Mouse (Mus musculus): Measurements from ENCODE around the gene Mtcl1. TPM values are rescaled to one million over a fixed set of nuclear protein-coding genes. Genes with fewer than 3 reads are reported as not detected.

Mtcl1 gene
- polyA plus RNA-seq, 1 experiment from 2014 or later, result 47.3 TPM

GRCm38 (mm10) chr17:66368127-66368526 is 81.4 kb downstream of the Mtcl1 start:
- no peak overlapping the region for H3K4me3 ChIP-seq (ENCODE audit: low read depth, low read length)
- DNase-seq (ENCODE audit: low spot score), result no peak
- no peak for ATAC-seq (replicated peaks; ENCODE audit: low FRiP score)
- no peak overlapping the region for H3K9ac ChIP-seq (ENCODE audit: low read length)
- 93% methylated on average over 11 of the region's 11 CpGs for WGBS
- H3K4me2 ChIP-seq (ENCODE audit: low read depth, low read length, severe bottlenecking), result no peak overlapping the region
- no peaks in the 10 kb centered on the region for H3K9me3 ChIP-seq (ENCODE audit: control insufficient read depth, low read length)
- no peak overlapping the region for H3K27ac ChIP-seq (ENCODE audit: low read depth, low read length)
- no peaks in the 10 kb centered on the region for H3K36me3 ChIP-seq (ENCODE audit: control insufficient read depth, insufficient read depth, low read length)
- H3K4me1 ChIP-seq (replicated peaks; ENCODE audit: control insufficient read depth, insufficient read depth, low read length), result no peaks in the 10 kb centered on the region
- no peaks in the 10 kb centered on the region for H3K27me3 ChIP-seq (ENCODE audit: control insufficient read depth, insufficient read depth, low read length)

GRCm38 (mm10) chr17:66365664-66366063 is 83.9 kb downstream of the Mtcl1 start:
- H3K4me1 ChIP-seq (replicated peaks; ENCODE audit: control insufficient read depth, insufficient read depth, low read length), result no peaks in the 10 kb centered on the region

DNA sequence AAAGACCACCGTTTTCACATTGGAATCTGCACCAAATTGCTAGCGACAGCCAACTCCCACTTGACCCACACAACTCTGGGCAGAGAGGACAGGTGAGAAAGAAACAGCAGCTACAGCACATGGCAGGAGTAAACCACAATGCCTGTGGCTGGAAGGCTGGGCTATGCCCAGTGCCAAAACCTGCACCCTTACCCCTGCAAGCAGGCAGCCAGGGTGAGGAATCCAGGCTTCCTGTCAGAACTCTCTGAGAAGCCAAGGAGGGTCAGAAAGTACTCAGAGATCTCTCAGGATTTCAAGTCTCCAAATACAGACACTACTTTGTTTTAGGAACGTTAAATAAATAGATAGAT is 84.3 kb downstream of the Mtcl1 start:
- Histone ChIP-seq H3K9ac (ENCODE audit: low read length) (no peak overlapping the region), H3K4me2 (ENCODE audit: low read depth, low read length, severe bottlenecking) (no peak overlapping the region), H3K9me3 (ENCODE audit: control insufficient read depth, low read length) (no peaks in the 10 kb centered on the region), H3K4me3 (ENCODE audit: low read depth, low read length) (no peak overlapping the region), H3K27me3 (ENCODE audit: control insufficient read depth, insufficient read depth, low read length) (no peaks in the 10 kb centered on the region), H3K36me3 (ENCODE audit: control insufficient read depth, insufficient read depth, low read length) (no peaks in the 10 kb centered on the region; the same call in 1 of the 2 replicates), H3K27ac (ENCODE audit: low read depth, low read length) (no peak overlapping the region), H3K4me1 (replicated peaks; ENCODE audit: control insufficient read depth, insufficient read depth, low read length) (no peaks in the 10 kb centered on the region)
- ATAC-seq (replicated peaks; ENCODE audit: low FRiP score), result no peak
- DNase-seq (ENCODE audit: low spot score), result no peak
- WGBS, result 82% methylated on average over 3 of the region's 3 CpGs

More at GRCm38 (mm10) chr17:66365664-66366063, 83.9 kb downstream of the Mtcl1 start:
- Histone ChIP-seq H3K4me2 (ENCODE audit: low read depth, low read length, severe bottlenecking) (no peak overlapping the region), H3K36me3 (ENCODE audit: control insufficient read depth, insufficient read depth, low read length) (no peaks in the 10 kb centered on the region; the same call in 1 of the 2 replicates), H3K4me3 (ENCODE audit: low read depth, low read length) (no peak overlapping the region), H3K27ac (ENCODE audit: low read depth, low read length) (no peak overlapping the region), H3K9me3 (ENCODE audit: control insufficient read depth, low read length) (no peaks in the 10 kb centered on the region), H3K27me3 (ENCODE audit: control insufficient read depth, insufficient read depth, low read length) (no peaks in the 10 kb centered on the region), H3K9ac (ENCODE audit: low read length) (no peak overlapping the region)
- DNase-seq (ENCODE audit: low spot score), result no peak
- ATAC-seq (replicated peaks; ENCODE audit: low FRiP score), result no peak
- 89% methylated on average over 1 of the region's 1 CpGs for WGBS

DNA sequence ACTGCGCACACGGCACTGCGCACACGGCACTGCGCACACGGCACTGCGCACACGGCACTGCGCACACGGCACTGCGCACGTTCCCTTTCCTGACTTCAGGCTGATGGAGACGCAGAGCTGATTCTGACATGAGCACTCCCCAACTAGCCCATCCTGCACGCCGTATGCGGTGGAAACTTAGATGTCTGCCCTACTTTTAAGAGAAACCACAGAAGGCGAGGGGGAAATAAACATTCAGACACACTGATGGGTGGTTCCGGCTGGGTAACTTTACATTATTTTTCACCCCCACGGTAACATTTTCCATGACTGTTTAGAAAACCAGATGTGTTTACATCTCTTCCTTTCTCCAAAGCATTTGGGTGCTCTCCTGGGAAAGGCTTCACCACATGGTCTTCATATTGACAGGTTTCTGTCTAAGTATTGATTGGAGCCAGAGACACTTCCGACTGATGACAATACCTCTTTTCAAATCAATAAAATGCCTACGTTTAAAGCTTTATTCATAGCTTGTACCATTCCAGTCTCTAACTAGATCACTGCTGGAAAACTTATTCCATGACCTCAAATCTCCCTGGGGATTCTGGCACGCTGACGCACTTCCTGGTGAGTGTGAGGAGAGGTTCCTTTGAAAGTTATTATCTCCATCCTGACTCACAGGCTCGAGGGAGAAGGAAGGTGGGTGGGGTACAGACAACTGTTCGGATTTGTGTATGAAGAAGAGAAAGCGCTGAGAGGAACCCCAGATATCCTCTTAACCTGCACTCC is 84.8 kb downstream of the Mtcl1 start:
- H3K27me3 ChIP-seq (ENCODE audit: control insufficient read depth, insufficient read depth, low read length), result no peaks in the 10 kb centered on the region
- H3K27ac ChIP-seq (ENCODE audit: low read depth, low read length), result no peak overlapping the region
- no peaks in the 10 kb centered on the region for H3K9me3 ChIP-seq (ENCODE audit: control insufficient read depth, low read length)
- DNase-seq (ENCODE audit: low spot score), result no peak
- no peak for ATAC-seq (replicated peaks; ENCODE audit: low FRiP score)
- 89% methylated on average over 24 of the region's 26 CpGs for WGBS
- H3K9ac ChIP-seq (ENCODE audit: low read length), result no peak overlapping the region
- no peak overlapping the region for H3K4me2 ChIP-seq (ENCODE audit: low read depth, low read length, severe bottlenecking)
- no peaks in the 10 kb centered on the region for H3K4me1 ChIP-seq (replicated peaks; ENCODE audit: control insufficient read depth, insufficient read depth, low read length)
- H3K36me3 ChIP-seq (ENCODE audit: control insufficient read depth, insufficient read depth, low read length), result no peaks in the 10 kb centered on the region; the same call in 1 of the 2 replicates
- no peak overlapping the region for H3K4me3 ChIP-seq (ENCODE audit: low read depth, low read length)

DNA sequence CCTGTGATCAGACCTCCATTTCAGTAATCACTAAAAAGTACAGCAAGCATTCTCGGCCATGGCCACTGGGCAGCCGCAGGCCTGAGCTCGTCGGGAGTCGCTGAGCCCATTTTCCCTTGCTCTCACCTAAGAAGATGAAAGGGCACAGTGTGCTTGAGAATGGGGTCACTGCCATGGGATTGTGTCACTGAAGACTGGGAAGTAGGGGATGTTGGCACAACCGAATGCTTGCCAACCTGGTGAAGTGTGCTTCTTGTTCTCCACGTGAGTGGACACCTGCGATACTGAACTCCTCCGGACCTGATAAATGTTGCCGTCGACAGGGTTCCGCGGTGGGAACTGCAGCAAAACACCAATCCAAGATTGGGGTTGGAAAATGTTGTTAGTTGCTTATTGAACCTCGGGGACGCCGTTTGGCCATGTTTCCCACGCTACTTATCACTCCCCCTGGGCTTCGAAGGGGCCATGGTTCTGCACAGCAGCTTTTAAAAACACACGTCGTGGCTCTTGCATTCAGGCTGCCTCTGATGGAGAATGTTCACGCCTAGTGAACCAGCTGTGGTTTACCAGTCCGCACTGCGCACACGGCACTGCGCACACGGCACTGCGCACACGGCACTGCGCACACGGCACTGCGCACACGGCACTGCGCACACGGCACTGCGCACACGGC is 85.6 kb downstream of the Mtcl1 start:
- Histone ChIP-seq H3K4me2 (ENCODE audit: low read depth, low read length, severe bottlenecking) (no peak overlapping the region), H3K9me3 (ENCODE audit: control insufficient read depth, low read length) (no peaks in the 10 kb centered on the region), H3K4me1 (replicated peaks; ENCODE audit: control insufficient read depth, insufficient read depth, low read length) (no peaks in the 10 kb centered on the region), H3K4me3 (ENCODE audit: low read depth, low read length) (no peak overlapping the region), H3K27me3 (ENCODE audit: control insufficient read depth, insufficient read depth, low read length) (no peaks in the 10 kb centered on the region), H3K27ac (ENCODE audit: low read depth, low read length) (no peak overlapping the region), H3K9ac (ENCODE audit: low read length) (no peak overlapping the region), H3K36me3 (ENCODE audit: control insufficient read depth, insufficient read depth, low read length) (no peaks in the 10 kb centered on the region; the same call in 1 of the 2 replicates)
- ATAC-seq (replicated peaks; ENCODE audit: low FRiP score) (no peak), DNase-seq (ENCODE audit: low spot score) (no peak)
- 86% methylated on average over 32 of the region's 36 CpGs for WGBS

DNA sequence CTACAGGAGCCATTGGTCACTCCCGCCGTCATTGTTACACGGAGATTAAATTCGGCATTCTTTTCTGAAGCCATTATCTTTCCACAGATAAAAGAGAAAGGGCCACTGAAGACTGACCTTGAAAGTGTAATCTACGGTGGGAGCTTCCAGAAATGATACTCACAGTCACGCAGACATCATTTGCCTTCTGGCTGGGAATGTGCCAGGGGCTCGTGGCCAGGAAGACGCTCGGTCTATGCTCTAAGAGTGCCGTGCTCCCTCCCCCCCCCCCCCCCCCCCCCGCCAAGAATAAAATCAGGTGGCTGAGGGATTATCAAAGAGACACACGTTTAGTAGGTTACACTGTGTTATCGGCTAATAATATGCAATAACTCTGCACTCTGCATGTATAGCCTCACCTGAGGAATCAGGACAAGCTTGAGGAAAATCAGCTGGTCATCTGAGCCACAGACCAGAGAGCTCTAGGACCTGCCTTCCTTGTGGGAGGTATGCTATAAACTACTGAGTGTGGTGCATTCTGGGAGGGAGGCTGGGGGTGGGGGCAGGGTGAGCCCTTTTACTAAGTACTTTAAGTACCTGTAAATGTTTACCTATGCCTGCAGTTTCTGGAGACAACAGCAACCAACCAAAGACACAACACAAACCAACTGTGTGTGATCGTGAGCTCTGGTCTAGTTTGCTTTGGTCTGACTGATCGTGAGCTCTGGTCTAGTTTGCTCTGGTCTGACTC is 87.1 kb downstream of the Mtcl1 start:
- H3K36me3 ChIP-seq (ENCODE audit: control insufficient read depth, insufficient read depth, low read length), result no peaks in the 10 kb centered on the region; the same call in 1 of the 2 replicates

GRCm38 (mm10) chr17:66358026-66358978 is 91.2 kb downstream of the Mtcl1 start:
- Histone ChIP-seq H3K4me1 (replicated peaks; ENCODE audit: control insufficient read depth, insufficient read depth, low read length) (peaks cover 7% of the 10 kb centered on the region; the same call in 1 of the 2 replicates), H3K4me2 (ENCODE audit: low read depth, low read length, severe bottlenecking) (no peak overlapping the region), H3K27me3 (ENCODE audit: control insufficient read depth, insufficient read depth, low read length) (no peaks in the 10 kb centered on the region), H3K27ac (ENCODE audit: low read depth, low read length) (0 out of 2 replicates have a peak overlapping the region, but pooled peaks have one; percentile 20), H3K9ac (ENCODE audit: low read length) (no peak overlapping the region; the same call in 1 of the 2 replicates), H3K36me3 (ENCODE audit: control insufficient read depth, insufficient read depth, low read length) (no peaks in the 10 kb centered on the region; the same call in 1 of the 2 replicates), H3K4me3 (ENCODE audit: low read depth, low read length) (no peak overlapping the region), H3K9me3 (ENCODE audit: control insufficient read depth, low read length) (no peaks in the 10 kb centered on the region)
- 68% methylated on average over 27 of the region's 27 CpGs for WGBS
- peak; percentile 73 for ATAC-seq (replicated peaks; ENCODE audit: low FRiP score)
- DNase-seq (ENCODE audit: low spot score), result peak; percentile 74

More for the DNA sequence above, 87.1 kb downstream of the Mtcl1 start:
- ATAC-seq (replicated peaks; ENCODE audit: low FRiP score), result no peak
- Histone ChIP-seq H3K9me3 (ENCODE audit: control insufficient read depth, low read length) (no peaks in the 10 kb centered on the region), H3K4me3 (ENCODE audit: low read depth, low read length) (no peak overlapping the region), H3K9ac (ENCODE audit: low read length) (no peak overlapping the region), H3K27ac (ENCODE audit: low read depth, low read length) (no peak overlapping the region), H3K4me1 (replicated peaks; ENCODE audit: control insufficient read depth, insufficient read depth, low read length) (peaks cover 7% of the 10 kb centered on the region; the same call in 1 of the 2 replicates), H3K27me3 (ENCODE audit: control insufficient read depth, insufficient read depth, low read length) (no peaks in the 10 kb centered on the region), H3K4me2 (ENCODE audit: low read depth, low read length, severe bottlenecking) (no peak overlapping the region)
- WGBS, result 78% methylated on average over 13 of the region's 15 CpGs
- DNase-seq (ENCODE audit: low spot score), result no peak

Measured in forebrain, embryonic 11.5 days (tissue).